Mouse (Mus musculus): ENCODE measurements around the gene Spaca4. TPM values are rescaled to one million over a fixed set of nuclear protein-coding genes. Genes with fewer than 3 reads are reported as not detected.

The Spaca4 gene
- polyA plus RNA-seq, 1 experiment from 2014 or later = 0.79 TPM

DNA sequence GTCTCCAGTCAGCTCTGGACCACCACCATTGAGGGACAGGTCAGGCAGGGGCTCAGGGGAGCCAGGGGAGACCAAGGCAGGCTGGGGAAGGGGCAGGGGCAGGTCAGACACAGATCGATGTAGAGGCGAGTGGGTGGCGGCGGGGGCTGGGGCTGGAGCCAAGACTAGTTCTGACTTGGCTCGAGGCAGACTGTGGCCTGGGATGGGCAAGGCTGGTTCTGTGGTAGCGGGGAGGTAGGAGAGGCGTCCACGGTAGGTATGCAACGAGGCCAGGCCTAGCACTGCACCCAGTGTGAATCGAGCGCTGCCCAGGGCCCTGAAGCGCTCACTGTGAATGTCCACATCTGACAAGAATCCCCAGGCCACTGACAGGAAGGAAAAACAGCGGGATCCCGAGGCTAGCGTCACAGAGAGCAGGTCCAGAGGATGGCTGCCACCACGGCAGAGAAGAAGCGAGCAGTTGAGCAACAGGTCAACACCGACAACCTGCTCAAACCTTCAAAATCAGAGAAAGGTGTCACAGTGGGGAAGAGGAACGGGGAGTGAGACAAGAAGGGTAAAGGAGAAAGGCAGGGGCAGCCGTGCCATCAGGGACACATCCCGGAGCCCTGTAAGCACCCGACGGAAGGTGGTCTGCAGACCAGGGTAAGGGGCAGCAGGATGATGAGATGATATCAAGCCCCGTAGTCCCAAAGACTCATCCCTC, 14.1 kb downstream of the Spaca4 start:
- 88% methylated on average over 24 of the region's 24 CpGs for WGBS
- H3K9me3 ChIP-seq (replicated peaks; ENCODE audit: control insufficient read depth, low read length) = no peaks in the 10 kb centered on the region
- no peak overlapping the region for H3K4me2 ChIP-seq (ENCODE audit: low read depth, low read length)
- H3K36me3 ChIP-seq (ENCODE audit: control insufficient read depth, insufficient read depth, low read length) = peaks cover 8% of the 10 kb centered on the region; the same call in 1 of the 2 replicates
- H3K27ac ChIP-seq (ENCODE audit: low read length) = no peak overlapping the region
- no peak overlapping the region for H3K9ac ChIP-seq (ENCODE audit: low read length)
- no peak for ATAC-seq (ENCODE audit: insufficient read depth, low FRiP score)
- no peaks in the 10 kb centered on the region for H3K27me3 ChIP-seq (ENCODE audit: control insufficient read depth, insufficient read depth, low read length)
- H3K4me1 ChIP-seq (ENCODE audit: control insufficient read depth, insufficient read depth, low read length) = peaks cover 37% of the 10 kb centered on the region
- no peak overlapping the region for H3K4me3 ChIP-seq (replicated peaks; ENCODE audit: low read length)

GRCm38 (mm10) chr7:45710477-45711191, 15.0 kb downstream of the Spaca4 start:
- H3K9me3 ChIP-seq (replicated peaks; ENCODE audit: control insufficient read depth, low read length) = no peaks in the 10 kb centered on the region
- ATAC-seq (ENCODE audit: insufficient read depth, low FRiP score) = no peak
- peaks cover 36% of the 10 kb centered on the region for H3K4me1 ChIP-seq (ENCODE audit: control insufficient read depth, insufficient read depth, low read length)
- H3K27ac ChIP-seq (ENCODE audit: low read length) = no peak overlapping the region
- 89% methylated on average over 20 of the region's 20 CpGs for WGBS
- H3K27me3 ChIP-seq (ENCODE audit: control insufficient read depth, insufficient read depth, low read length) = no peaks in the 10 kb centered on the region
- peaks cover 8% of the 10 kb centered on the region; the same call in 1 of the 2 replicates for H3K36me3 ChIP-seq (ENCODE audit: control insufficient read depth, insufficient read depth, low read length)
- H3K4me2 ChIP-seq (ENCODE audit: low read depth, low read length) = no peak overlapping the region
- H3K4me3 ChIP-seq (replicated peaks; ENCODE audit: low read length) = no peak overlapping the region
- H3K9ac ChIP-seq (ENCODE audit: low read length) = no peak overlapping the region

GRCm38 (mm10) chr7:45709677-45710355, 15.8 kb downstream of the Spaca4 start:
- no peak overlapping the region for H3K27ac ChIP-seq (ENCODE audit: low read length)
- H3K4me3 ChIP-seq (replicated peaks; ENCODE audit: low read length) = no peak overlapping the region
- H3K4me1 ChIP-seq (ENCODE audit: control insufficient read depth, insufficient read depth, low read length) = peaks cover 36% of the 10 kb centered on the region
- peaks cover 8% of the 10 kb centered on the region; the same call in 1 of the 2 replicates for H3K36me3 ChIP-seq (ENCODE audit: control insufficient read depth, insufficient read depth, low read length)
- no peak overlapping the region for H3K9ac ChIP-seq (ENCODE audit: low read length)
- no peaks in the 10 kb centered on the region for H3K27me3 ChIP-seq (ENCODE audit: control insufficient read depth, insufficient read depth, low read length)
- H3K9me3 ChIP-seq (replicated peaks; ENCODE audit: control insufficient read depth, low read length) = no peaks in the 10 kb centered on the region
- H3K4me2 ChIP-seq (ENCODE audit: low read depth, low read length) = no peak overlapping the region
- no peak for ATAC-seq (ENCODE audit: insufficient read depth, low FRiP score)
- 75% methylated on average over 14 of the region's 14 CpGs for WGBS

- H3K9me3 ChIP-seq (replicated peaks; ENCODE audit: control insufficient read depth, low read length) = no peaks in the 10 kb centered on the region
- H3K4me1 ChIP-seq (ENCODE audit: control insufficient read depth, insufficient read depth, low read length) = peaks cover 31% of the 10 kb centered on the region
- no peak overlapping the region for H3K4me3 ChIP-seq (replicated peaks; ENCODE audit: low read length)
- H3K36me3 ChIP-seq (ENCODE audit: control insufficient read depth, insufficient read depth, low read length) = peaks cover 8% of the 10 kb centered on the region; the same call in 1 of the 2 replicates
- no peak overlapping the region for H3K4me2 ChIP-seq (ENCODE audit: low read depth, low read length)
- ATAC-seq (ENCODE audit: insufficient read depth, low FRiP score) = no peak
- WGBS = 40% methylated on average over 6 of the region's 6 CpGs
- no peaks in the 10 kb centered on the region for H3K27me3 ChIP-seq (ENCODE audit: control insufficient read depth, insufficient read depth, low read length)
- H3K27ac ChIP-seq (ENCODE audit: low read length) = no peak overlapping the region
- no peak overlapping the region for H3K9ac ChIP-seq (ENCODE audit: low read length)
Measured at GRCm38 (mm10) chr7:45709036-45709435, 16.6 kb downstream of the Spaca4 start.

DNA sequence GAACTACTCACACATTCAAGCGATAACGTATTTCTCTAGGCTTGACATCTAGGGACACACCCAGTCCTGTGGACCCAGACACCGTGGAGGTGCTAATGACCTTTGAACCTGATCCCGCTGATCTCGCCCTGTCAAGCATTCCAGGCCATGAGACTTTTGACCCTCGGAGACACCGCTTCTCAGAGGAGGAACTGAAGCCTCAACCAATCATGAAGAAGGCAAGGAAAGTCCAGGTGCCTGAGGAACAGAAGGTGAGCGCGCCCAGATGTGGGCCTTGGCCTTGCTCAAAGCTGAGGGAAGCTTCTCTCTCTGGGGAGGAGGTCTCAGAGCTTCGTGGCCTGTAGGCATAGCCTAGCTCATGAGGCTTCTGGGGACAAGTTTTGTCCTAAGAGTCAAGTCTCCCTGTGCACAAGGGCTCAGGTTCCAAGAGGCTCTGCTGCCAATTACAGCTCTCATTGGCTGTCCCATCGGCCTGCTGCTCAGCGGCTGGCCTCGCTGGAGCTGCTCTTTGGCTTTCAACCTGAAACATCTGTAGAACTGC, 17.3 kb downstream of the Spaca4 start:
- 31% methylated on average over 13 of the region's 13 CpGs for WGBS
- H3K9me3 ChIP-seq (replicated peaks; ENCODE audit: control insufficient read depth, low read length) = no peaks in the 10 kb centered on the region
- no peaks in the 10 kb centered on the region for H3K27me3 ChIP-seq (ENCODE audit: control insufficient read depth, insufficient read depth, low read length)
- ATAC-seq (ENCODE audit: insufficient read depth, low FRiP score) = no peak
- peak overlapping the region; percentile 97; the same call in 1 of the 2 replicates for H3K27ac ChIP-seq (ENCODE audit: low read length)
- peak overlapping the region; percentile 93 for H3K4me2 ChIP-seq (ENCODE audit: low read depth, low read length)
- H3K36me3 ChIP-seq (ENCODE audit: control insufficient read depth, insufficient read depth, low read length) = peaks cover 4% of the 10 kb centered on the region; the same call in 1 of the 2 replicates
- H3K9ac ChIP-seq (ENCODE audit: low read length) = peak overlapping the region; percentile 62
- no peak overlapping the region for H3K4me3 ChIP-seq (replicated peaks; ENCODE audit: low read length)
- H3K4me1 ChIP-seq (ENCODE audit: control insufficient read depth, insufficient read depth, low read length) = peaks cover 38% of the 10 kb centered on the region

DNA sequence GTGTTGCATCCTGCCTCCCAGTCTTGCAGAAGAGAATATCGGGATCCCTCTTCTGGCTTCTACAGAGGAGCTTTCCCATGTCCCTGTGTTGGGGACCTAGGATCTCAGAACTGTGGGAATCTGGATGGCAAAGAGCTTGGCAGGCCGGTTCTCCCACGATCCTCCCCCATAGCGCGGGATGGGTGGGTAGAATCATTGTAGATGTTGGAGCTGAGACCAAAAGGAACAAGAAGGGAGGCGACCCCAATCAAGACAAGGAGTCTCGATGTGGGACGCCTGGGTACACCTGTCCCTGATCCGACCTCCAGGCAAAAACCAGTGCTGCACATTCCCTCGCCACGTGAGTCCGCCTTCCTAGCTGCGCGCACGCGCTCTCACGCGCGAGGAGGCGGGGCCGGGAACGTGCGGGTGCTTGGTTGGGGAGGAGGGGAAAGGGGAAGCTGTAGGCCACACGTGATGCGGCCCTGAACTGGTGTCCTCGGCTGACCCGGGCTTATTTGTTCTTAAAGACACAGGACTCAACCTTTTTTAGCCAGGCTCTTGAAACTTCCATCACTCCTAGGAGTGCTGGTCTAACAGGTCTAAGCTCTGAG, 18.1 kb downstream of the Spaca4 start:
- no peaks in the 10 kb centered on the region for H3K9me3 ChIP-seq (replicated peaks; ENCODE audit: control insufficient read depth, low read length)
- peak overlapping the region; percentile 71 for H3K4me3 ChIP-seq (replicated peaks; ENCODE audit: low read length)
- WGBS = 1% methylated on average over 27 of the region's 27 CpGs
- H3K9ac ChIP-seq (ENCODE audit: low read length) = peak overlapping the region; percentile 80
- peak; percentile 22; the same call in 1 of the 2 replicates for ATAC-seq (ENCODE audit: insufficient read depth, low FRiP score)
- peaks cover 34% of the 10 kb centered on the region for H3K4me1 ChIP-seq (ENCODE audit: control insufficient read depth, insufficient read depth, low read length)
- peaks cover 3% of the 10 kb centered on the region; the same call in 1 of the 2 replicates for H3K36me3 ChIP-seq (ENCODE audit: control insufficient read depth, insufficient read depth, low read length)
- no peaks in the 10 kb centered on the region for H3K27me3 ChIP-seq (ENCODE audit: control insufficient read depth, insufficient read depth, low read length)
- H3K27ac ChIP-seq (ENCODE audit: low read length) = peak overlapping the region; percentile 97
- peak overlapping the region; percentile 93 for H3K4me2 ChIP-seq (ENCODE audit: low read depth, low read length)

GRCm38 (mm10) chr7:45706721-45707241, 18.8 kb downstream of the Spaca4 start:
- peaks cover 3% of the 10 kb centered on the region; the same call in 1 of the 2 replicates for H3K36me3 ChIP-seq (ENCODE audit: control insufficient read depth, insufficient read depth, low read length)
- peak overlapping the region; percentile 97 for H3K27ac ChIP-seq (ENCODE audit: low read length)
- H3K4me1 ChIP-seq (ENCODE audit: control insufficient read depth, insufficient read depth, low read length) = peaks cover 34% of the 10 kb centered on the region
- H3K9me3 ChIP-seq (replicated peaks; ENCODE audit: control insufficient read depth, low read length) = no peaks in the 10 kb centered on the region
- H3K9ac ChIP-seq (ENCODE audit: low read length) = peak overlapping the region; percentile 80
- WGBS = under 1% methylated on average over 45 of the region's 45 CpGs
- peak; percentile 22 for ATAC-seq (ENCODE audit: insufficient read depth, low FRiP score)
- peak overlapping the region; percentile 71 for H3K4me3 ChIP-seq (replicated peaks; ENCODE audit: low read length)
- no peaks in the 10 kb centered on the region for H3K27me3 ChIP-seq (ENCODE audit: control insufficient read depth, insufficient read depth, low read length)
- H3K4me2 ChIP-seq (ENCODE audit: low read depth, low read length) = peak overlapping the region; percentile 93

GRCm38 (mm10) chr7:45705873-45706281, 19.7 kb downstream of the Spaca4 start:
- no peaks in the 10 kb centered on the region for H3K9me3 ChIP-seq (replicated peaks; ENCODE audit: control insufficient read depth, low read length)
- peak overlapping the region; percentile 71 for H3K4me3 ChIP-seq (replicated peaks; ENCODE audit: low read length)
- H3K4me2 ChIP-seq (ENCODE audit: low read depth, low read length) = peak overlapping the region; percentile 93
- peak overlapping the region; percentile 80 for H3K9ac ChIP-seq (ENCODE audit: low read length)
- H3K27me3 ChIP-seq (ENCODE audit: control insufficient read depth, insufficient read depth, low read length) = no peaks in the 10 kb centered on the region
- 2% methylated on average over 7 of the region's 7 CpGs for WGBS
- peak overlapping the region; percentile 97 for H3K27ac ChIP-seq (ENCODE audit: low read length)
- ATAC-seq (ENCODE audit: insufficient read depth, low FRiP score) = no peak
- H3K36me3 ChIP-seq (ENCODE audit: control insufficient read depth, insufficient read depth, low read length) = no peaks in the 10 kb centered on the region; the same call in 1 of the 2 replicates
- H3K4me1 ChIP-seq (ENCODE audit: control insufficient read depth, insufficient read depth, low read length) = peaks cover 34% of the 10 kb centered on the region

Data from stomach, embryonic 16.5 days (tissue).